Mouse (Mus musculus) E14TG2a.4 (cell line): ENCODE results near the gene Nup107.

Experiments
- CTCF ChIP-seq: conservative IDR thresholded peaks from 2 replicates; pipeline ENCODE4 v1.5.1; 2014; ENCODE audit warnings: low read length
- NANOG ChIP-seq: IDR thresholded peaks from 2 replicates; pipeline ENCODE4 v1.6.1; 2014; ENCODE audit warnings: borderline replicate concordance, low read length, mixed read lengths

DNA sequence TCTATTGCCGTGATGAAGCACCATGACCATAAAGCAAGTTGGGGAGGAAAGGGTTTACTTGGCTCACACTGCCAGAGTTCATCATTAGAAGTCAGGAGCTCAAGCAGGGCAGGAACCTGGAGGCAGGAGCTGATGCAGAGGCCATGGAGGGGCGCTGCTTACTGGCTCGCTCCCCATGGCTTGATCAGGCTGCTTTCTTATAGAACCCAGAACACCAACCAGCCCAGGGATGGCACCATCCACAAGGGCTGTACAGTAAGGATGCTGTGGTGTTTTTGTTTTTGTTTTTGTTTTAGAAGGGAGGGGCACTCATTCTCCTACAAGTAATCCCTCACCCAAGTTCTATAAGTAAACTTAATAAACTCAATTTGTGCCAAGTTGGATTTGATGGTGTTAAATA, 75.8 kb downstream of the Nup107 start:
- TF ChIP-seq CTCF = no peak
- no peak for TF ChIP-seq NANOG
